Mouse (Mus musculus) liver, embryonic 15.5 days (tissue): Measurements from ENCODE around the gene Dhx9. TPM values are rescaled to one million over a fixed set of nuclear protein-coding genes. Genes with fewer than 3 reads are reported as not detected.

Experiments
- ATAC-seq: fragments of 200-750 bp; cut with Nextera tagmentation; 2 replicates; pipeline ENCODE4 v1.8.0; 2017; ENCODE audit warnings: moderate number of reproducible peaks, mild to moderate bottlenecking, moderate library complexity; ENCODE audit not compliant: insufficient read depth
- H3K27ac ChIP-seq: fragments of 300-500 bp; sonication (generic); replicated peaks from 2 replicates; pipeline ENCODE4 v1.5.1; 2015; ENCODE audit warnings: mild to moderate bottlenecking, inconsistent platforms
- H3K27me3 ChIP-seq: fragments of 300-500 bp; sonication (generic); 2 replicates; pipeline ENCODE4 v1.6.1; 2015; ENCODE audit warnings: mild to moderate bottlenecking, inconsistent platforms
- H3K36me3 ChIP-seq: fragments of 300-500 bp; sonication (generic); replicated peaks from 2 replicates; pipeline ENCODE4 v1.6.1; 2015; ENCODE audit warnings: moderate library complexity, mild to moderate bottlenecking, inconsistent platforms
- H3K4me1 ChIP-seq: fragments of 300-500 bp; sonication (generic); replicated peaks from 2 replicates; pipeline ENCODE4 v1.6.1; 2015; ENCODE audit warnings: inconsistent platforms
- H3K4me2 ChIP-seq: fragments of 300-500 bp; sonication (generic); 2 replicates; pipeline ENCODE4 v1.6.1; 2015; ENCODE audit warnings: moderate library complexity, mild to moderate bottlenecking, inconsistent platforms
- H3K4me3 ChIP-seq: fragments of 300-500 bp; sonication (generic); replicated peaks from 2 replicates; pipeline ENCODE4 v1.5.1; 2015; ENCODE audit warnings: mild to moderate bottlenecking, inconsistent platforms
- H3K9ac ChIP-seq: fragments of 300-500 bp; sonication (generic); 2 replicates; pipeline ENCODE4 v1.6.1; 2015; ENCODE audit warnings: moderate library complexity, mild to moderate bottlenecking, inconsistent platforms
- H3K9me3 ChIP-seq: fragments of 300-500 bp; sonication (generic); replicated peaks from 2 replicates; pipeline ENCODE4 v1.6.1; 2016; ENCODE audit warnings: inconsistent platforms
- WGBS: fragments of 180-500 bp; shearing (Covaris S2); methylation state at CpG from one replicate; pipeline ENCODE4 v1.1.7; 2015; ENCODE audit warnings: mixed read lengths; ENCODE audit not compliant: insufficient replicate concordance; 5-methylcytosine and 5-hydroxymethylcytosine counted together
- polyA plus RNA-seq: library from polyadenylated mRNA; unstranded; fragments of >200 nt; fragmentation: Nextera tagmentation; extraction: Ambion mirVana; gene quantifications from 2 replicates; pipeline ENCODE4 v1.2.1, GENCODE M21; 2015

The Dhx9 gene
- polyA plus RNA-seq, 1 experiment from 2014 or later, result 10.7 TPM

- Histone ChIP-seq H3K9me3 (no peaks in the 10 kb centered on the region), H3K27ac (no peak overlapping the region), H3K9ac (no peak overlapping the region), H3K4me2 (no peak overlapping the region), H3K36me3 (no peaks in the 10 kb centered on the region), H3K4me3 (no peak overlapping the region), H3K27me3 (no peaks in the 10 kb centered on the region), H3K4me1 (no peaks in the 10 kb centered on the region)
- no peak for ATAC-seq
- WGBS, result 66% methylated on average over 4 of the region's 4 CpGs
Measured at GRCm38 (mm10) chr1:153443632-153444031, 43.8 kb downstream of the Dhx9 start.

GRCm38 (mm10) chr1:153443019-153443418, 44.4 kb downstream of the Dhx9 start:
- Histone ChIP-seq H3K27me3 (no peaks in the 10 kb centered on the region), H3K9me3 (no peaks in the 10 kb centered on the region), H3K4me3 (no peak overlapping the region), H3K27ac (no peak overlapping the region), H3K4me1 (no peaks in the 10 kb centered on the region), H3K4me2 (no peak overlapping the region), H3K36me3 (no peaks in the 10 kb centered on the region), H3K9ac (no peak overlapping the region)
- 70% methylated on average over 1 of the region's 1 CpGs for WGBS
- no peak for ATAC-seq

GRCm38 (mm10) chr1:153441656-153442055, 45.8 kb downstream of the Dhx9 start:
- no peak for ATAC-seq
- Histone ChIP-seq H3K9me3 (no peaks in the 10 kb centered on the region), H3K9ac (no peak overlapping the region), H3K4me2 (no peak overlapping the region), H3K4me1 (no peaks in the 10 kb centered on the region), H3K27ac (no peak overlapping the region), H3K36me3 (no peaks in the 10 kb centered on the region), H3K27me3 (no peaks in the 10 kb centered on the region), H3K4me3 (no peak overlapping the region)
- WGBS, result 54% methylated on average over 3 of the region's 3 CpGs

- Histone ChIP-seq H3K4me1 (no peaks in the 10 kb centered on the region), H3K9ac (no peak overlapping the region), H3K27me3 (no peaks in the 10 kb centered on the region), H3K4me2 (no peak overlapping the region), H3K9me3 (no peaks in the 10 kb centered on the region), H3K27ac (no peak overlapping the region), H3K4me3 (no peak overlapping the region), H3K36me3 (no peaks in the 10 kb centered on the region)
- ATAC-seq, result no peak
- 59% methylated on average over 4 of the region's 4 CpGs for WGBS
Measured at GRCm38 (mm10) chr1:153440752-153441151, 46.7 kb downstream of the Dhx9 start.

- Histone ChIP-seq H3K9ac (no peak overlapping the region), H3K27me3 (no peaks in the 10 kb centered on the region), H3K9me3 (no peaks in the 10 kb centered on the region), H3K4me3 (no peak overlapping the region), H3K4me1 (no peaks in the 10 kb centered on the region), H3K36me3 (no peaks in the 10 kb centered on the region), H3K4me2 (no peak overlapping the region), H3K27ac (no peak overlapping the region)
- no peak for ATAC-seq
- WGBS, result 72% methylated on average over 11 of the region's 11 CpGs
Measured at GRCm38 (mm10) chr1:153437536-153437935, 49.9 kb downstream of the Dhx9 start.

- Histone ChIP-seq H3K4me3 (no peak overlapping the region), H3K27me3 (no peaks in the 10 kb centered on the region), H3K36me3 (no peaks in the 10 kb centered on the region), H3K4me2 (no peak overlapping the region), H3K27ac (no peak overlapping the region), H3K9ac (no peak overlapping the region), H3K4me1 (no peaks in the 10 kb centered on the region), H3K9me3 (no peaks in the 10 kb centered on the region)
- no peak for ATAC-seq
- 59% methylated on average over 5 of the region's 5 CpGs for WGBS
Measured at GRCm38 (mm10) chr1:153433851-153434589, 53.4 kb downstream of the Dhx9 start.

- Histone ChIP-seq H3K4me2 (no peak overlapping the region), H3K27ac (no peak overlapping the region), H3K4me1 (no peaks in the 10 kb centered on the region), H3K27me3 (no peaks in the 10 kb centered on the region), H3K36me3 (no peaks in the 10 kb centered on the region), H3K9me3 (no peaks in the 10 kb centered on the region), H3K9ac (no peak overlapping the region), H3K4me3 (no peak overlapping the region)
- 76% methylated on average over 2 of the region's 2 CpGs for WGBS
- no peak for ATAC-seq
Measured at GRCm38 (mm10) chr1:153432329-153432728, 55.1 kb downstream of the Dhx9 start.

GRCm38 (mm10) chr1:153431701-153432100, 55.8 kb downstream of the Dhx9 start:
- ATAC-seq, result no peak
- no peak overlapping the region for H3K4me3 ChIP-seq
- H3K9me3 ChIP-seq, result no peaks in the 10 kb centered on the region
- 28% methylated on average over 10 of the region's 10 CpGs for WGBS
- no peak overlapping the region for H3K9ac ChIP-seq
- no peak overlapping the region for H3K27ac ChIP-seq
- no peaks in the 10 kb centered on the region for H3K4me1 ChIP-seq
- 0 out of 2 replicates have a peak, but pooled peaks cover 2% of the 10 kb centered on the region for H3K27me3 ChIP-seq
- no peaks in the 10 kb centered on the region for H3K36me3 ChIP-seq
- H3K4me2 ChIP-seq, result no peak overlapping the region

GRCm38 (mm10) chr1:153431158-153431557, 56.3 kb downstream of the Dhx9 start:
- H3K9me3 ChIP-seq, result no peaks in the 10 kb centered on the region
- H3K27me3 ChIP-seq, result 0 out of 2 replicates have a peak, but pooled peaks cover 6% of the 10 kb centered on the region
- no peak for ATAC-seq
- no peak overlapping the region for H3K27ac ChIP-seq
- no peak overlapping the region for H3K9ac ChIP-seq
- no peak overlapping the region for H3K4me2 ChIP-seq
- 67% methylated on average over 7 of the region's 7 CpGs for WGBS
- no peaks in the 10 kb centered on the region for H3K36me3 ChIP-seq
- no peaks in the 10 kb centered on the region for H3K4me1 ChIP-seq
- H3K4me3 ChIP-seq, result no peak overlapping the region

- Histone ChIP-seq H3K27me3 (peaks cover 22% of the 10 kb centered on the region), H3K4me1 (peaks cover 22% of the 10 kb centered on the region), H3K4me3 (peak within 1 kb of the TSS; percentile 64), H3K36me3 (no peaks in the 10 kb centered on the region), H3K27ac (peak within 1 kb of the TSS; percentile 93), H3K4me2 (peak within 1 kb of the TSS; percentile 99), H3K9me3 (no peaks in the 10 kb centered on the region), H3K9ac (peak within 1 kb of the TSS; percentile 66)
- peak; percentile 86 for ATAC-seq
- 2% methylated on average over 60 of the region's 60 CpGs for WGBS
Measured at GRCm38 (mm10) chr1:153424770-153425584, 62.5 kb downstream of the Dhx9 start, which contains the start of gene Shcbp1l. Gene Shcbp1l, plus strand, starts transcription at chr1:153425162.

- peaks cover 22% of the 10 kb centered on the region for H3K4me1 ChIP-seq
- H3K9ac ChIP-seq, result peak overlapping the region; percentile 66
- H3K9me3 ChIP-seq, result no peaks in the 10 kb centered on the region
- H3K27me3 ChIP-seq, result peaks cover 22% of the 10 kb centered on the region
- H3K27ac ChIP-seq, result peak overlapping the region; percentile 93
- ATAC-seq, result peak; percentile 91
- 17% methylated on average over 12 of the region's 12 CpGs for WGBS
- no peaks in the 10 kb centered on the region for H3K36me3 ChIP-seq
- H3K4me3 ChIP-seq, result peak overlapping the region; percentile 64
- H3K4me2 ChIP-seq, result peak overlapping the region; percentile 99
Measured at GRCm38 (mm10) chr1:153424271-153424670, 63.2 kb downstream of the Dhx9 start.
